Mouse (Mus musculus) embryonic facial prominence, embryonic 11.5 days (tissue): ENCODE measurements at regions not wholly inside any gene's neighbourhood (a gene's known extent, or its start where the extent isn't known, plus 50 kb on each side); places are given as distances from the start of the nearest gene placed in this dataset.

Experiments used
- ATAC-seq: fragments of 200-750 bp; cut with Nextera tagmentation; replicated peaks from 2 replicates; pipeline ENCODE4 v1.8.0; 2017; ENCODE audit warnings: low read depth; ENCODE audit not compliant: insufficient number of reproducible peaks, low FRiP score, low TSS enrichment
- DNase-seq: peaks from one replicate; pipeline ENCODE4 v3.0.0-alpha.2; 2015; ENCODE audit warnings: low spot score
- H3K27ac ChIP-seq: fragments of 300-500 bp; sonication (generic); replicated peaks from 2 replicates; pipeline ENCODE4 v1.5.1; 2014; ENCODE audit warnings: mild to moderate bottlenecking, low read depth, low read length, control low read depth
- H3K27me3 ChIP-seq: fragments of 300-500 bp; sonication (generic); 2 replicates; pipeline ENCODE4 v1.6.1; 2014; ENCODE audit warnings: mild to moderate bottlenecking, low read length, moderate library complexity, mixed read lengths; ENCODE audit not compliant: control insufficient read depth, insufficient read depth
- H3K36me3 ChIP-seq: fragments of 300-500 bp; sonication (generic); replicated peaks from 2 replicates; pipeline ENCODE4 v1.6.1; 2014; ENCODE audit warnings: low read depth, mild to moderate bottlenecking, low read length, moderate library complexity, mixed read lengths; ENCODE audit not compliant: control insufficient read depth, insufficient read depth
- H3K4me1 ChIP-seq: fragments of 300-500 bp; sonication (generic); 2 replicates; pipeline ENCODE4 v1.6.1; 2014; ENCODE audit warnings: low read length, mixed read lengths; ENCODE audit not compliant: control insufficient read depth, insufficient read depth
- H3K4me2 ChIP-seq: fragments of 300-500 bp; sonication (generic); 2 replicates; pipeline ENCODE4 v1.6.1; 2014; ENCODE audit warnings: low read depth, mild to moderate bottlenecking, control low read depth, low read length, moderate library complexity
- H3K4me3 ChIP-seq: fragments of 300-500 bp; sonication (generic); 2 replicates; pipeline ENCODE4 v1.5.1; 2014; ENCODE audit warnings: low read depth, low read length, control low read depth
- H3K9ac ChIP-seq: fragments of 300-500 bp; sonication (generic); replicated peaks from 2 replicates; pipeline ENCODE4 v1.6.1; 2014; ENCODE audit warnings: mild to moderate bottlenecking, control low read depth, low read length
- H3K9me3 ChIP-seq: fragments of 300-500 bp; sonication (generic); replicated peaks from 2 replicates; pipeline ENCODE4 v1.6.1; 2016; ENCODE audit warnings: mild to moderate bottlenecking, low read length, inconsistent platforms, mixed read lengths; ENCODE audit not compliant: control insufficient read depth
- WGBS: fragments of 180-500 bp; shearing (Covaris S2); extraction: QIAGEN DNeasy Blood & Tissue Kit; methylation state at CpG from one replicate; pipeline ENCODE4 v1.1.7; 2014; 5-methylcytosine and 5-hydroxymethylcytosine counted together

DNA sequence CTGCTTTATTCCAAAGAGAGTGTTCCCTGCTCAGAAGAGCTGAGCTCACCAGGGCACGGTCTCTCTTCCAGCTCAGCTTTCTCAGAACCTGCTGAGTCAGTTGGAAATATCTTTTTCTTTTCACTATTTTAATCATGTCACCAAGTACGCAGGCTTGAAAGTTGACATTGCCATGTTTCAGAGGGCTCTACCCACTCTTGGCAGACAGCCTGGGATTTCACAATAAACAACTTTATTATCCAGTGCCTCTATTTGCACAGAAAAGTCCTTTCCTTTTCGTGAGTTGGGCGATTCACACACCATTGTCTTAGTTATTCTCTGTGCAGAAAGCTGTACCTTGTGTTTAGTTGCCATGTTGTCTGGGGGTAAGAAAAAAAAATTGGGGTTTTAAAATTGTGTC is 54.0 kb upstream of the Pabpc6 start:
- no peak overlapping the region for H3K4me3 ChIP-seq
- no peaks in the 10 kb centered on the region for H3K9me3 ChIP-seq
- WGBS = 68% methylated on average over 4 of the region's 4 CpGs
- H3K4me2 ChIP-seq = no peak overlapping the region
- H3K4me1 ChIP-seq = no peaks in the 10 kb centered on the region
- ATAC-seq (no peak), DNase-seq (no peak)
- H3K27ac ChIP-seq = no peak overlapping the region
- H3K36me3 ChIP-seq = no peaks in the 10 kb centered on the region
- no peak overlapping the region for H3K9ac ChIP-seq
- H3K27me3 ChIP-seq = no peaks in the 10 kb centered on the region

DNA sequence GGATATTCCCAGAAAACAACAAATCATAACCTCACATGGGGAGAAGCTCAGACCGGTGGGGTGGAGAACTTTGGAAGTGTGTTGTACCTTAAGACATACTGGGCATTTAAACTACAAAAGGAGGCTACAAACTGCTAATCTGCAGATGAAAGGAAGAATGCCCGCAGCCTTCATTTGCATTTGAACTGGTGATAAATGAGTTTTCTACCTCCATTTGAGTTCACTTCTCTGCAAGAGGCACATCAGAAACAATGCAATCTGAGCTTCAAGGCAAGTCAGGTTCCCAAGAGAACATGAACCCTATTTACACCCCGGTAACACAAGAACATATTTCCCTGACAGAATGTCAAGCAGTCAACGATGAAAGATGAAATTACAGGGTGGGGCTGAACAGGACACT is 53.2 kb upstream of the Pabpc6 start:
- H3K4me1 ChIP-seq = no peaks in the 10 kb centered on the region
- WGBS = 13% methylated on average over 4 of the region's 4 CpGs
- no peak overlapping the region for H3K4me3 ChIP-seq
- no peaks in the 10 kb centered on the region for H3K9me3 ChIP-seq
- H3K4me2 ChIP-seq = no peak overlapping the region
- H3K9ac ChIP-seq = no peak overlapping the region
- DNase-seq (no peak), ATAC-seq (no peak)
- H3K27ac ChIP-seq = no peak overlapping the region
- no peaks in the 10 kb centered on the region for H3K27me3 ChIP-seq
- H3K36me3 ChIP-seq = no peaks in the 10 kb centered on the region
